Mouse (Mus musculus): ENCODE data around the gene Fign.

DNA sequence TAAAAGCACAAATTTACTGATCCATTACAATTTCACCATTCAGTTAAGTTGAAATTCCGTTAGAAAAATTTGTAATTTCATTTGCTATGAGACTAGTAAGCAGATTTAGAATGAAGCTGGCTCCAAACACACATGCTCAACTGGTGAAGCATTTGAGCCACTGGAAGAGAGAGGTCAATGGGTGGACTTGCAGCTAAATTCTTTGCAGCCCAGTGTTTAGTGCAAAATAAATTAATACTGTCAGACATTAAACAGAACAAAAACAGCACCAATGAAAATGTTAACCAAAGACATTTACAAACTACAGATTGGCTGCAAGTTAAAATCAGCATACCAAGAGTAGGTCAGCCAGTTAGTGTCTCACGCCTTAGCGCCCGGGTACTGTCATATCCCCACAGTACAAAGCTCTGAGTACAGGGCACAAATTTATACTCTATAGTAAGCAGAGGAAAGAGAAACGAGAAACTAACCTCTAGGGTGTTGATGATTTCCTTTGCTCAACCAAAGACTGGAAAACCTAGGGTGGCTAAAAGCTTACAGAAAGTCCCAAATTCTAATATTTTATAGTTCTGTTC is 13.9 kb downstream of the Fign start:
- TF ChIP-seq CTCF (IDR thresholded peaks at IDR 0.05; ENCODE audit: low read depth) (no peak), EP300 (optimal IDR thresholded peaks at IDR 0.05) (no peak)

Data from stomach, postnatal 0 days (tissue).